ENCODE assay signal across 7 mouse cellular contexts in the genomic region with DNA sequence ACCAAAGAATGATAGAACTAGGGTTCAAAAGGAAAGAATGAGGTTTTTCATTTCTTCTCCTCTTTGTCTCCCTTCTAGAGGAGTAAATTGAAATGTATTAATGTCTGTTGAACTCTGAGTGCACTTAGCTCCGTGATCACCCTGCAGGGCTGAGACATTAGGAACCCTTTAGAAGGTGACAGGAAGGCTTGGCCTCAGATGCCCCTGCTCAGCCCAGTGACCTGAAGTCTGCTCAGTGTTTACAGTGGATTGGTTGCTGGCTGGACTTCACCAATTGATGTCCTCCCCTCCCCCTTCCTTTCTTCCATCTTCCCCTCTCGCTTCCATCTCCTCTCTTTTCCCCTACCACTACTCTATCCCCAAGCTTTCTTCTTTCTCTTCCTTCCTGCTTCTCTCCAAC.
A peak's percentile ranks its signal among the peaks of the same experiment; 100 is the strongest.
DNase-seq lines count a peak whose midpoint lies in the region; ATAC-seq and TF ChIP-seq lines count a peak whose summit lies in the region.

No protein-coding gene starts in this region.

- H3K9ac ChIP-seq in kidney, postnatal 0 days (ENCODE audit: low read depth, low read length), result no peak overlapping the region
- H3K9ac ChIP-seq in embryonic facial prominence, embryonic 14.5 days (ENCODE audit: low read depth, low read length), result no peak overlapping the region
- no peak overlapping the region for H3K9ac ChIP-seq in intestine, embryonic 16.5 days (ENCODE audit: low read depth, low read length)
- no peak overlapping the region for H3K9ac ChIP-seq in liver, embryonic 12.5 days

- H3K4me2 ChIP-seq in kidney, postnatal 0 days (ENCODE audit: low read length), result peak overlapping the region; percentile 50
- peak overlapping the region; percentile 48 for H3K4me2 ChIP-seq in embryonic facial prominence, embryonic 14.5 days (ENCODE audit: low read depth, low read length)
- no peak overlapping the region for H3K4me2 ChIP-seq in intestine, embryonic 16.5 days (ENCODE audit: low read depth, low read length)
- no peak overlapping the region for H3K4me2 ChIP-seq in liver, embryonic 12.5 days

- peak overlapping the region; percentile 21; the same call in 1 of the 2 replicates for H3K4me3 ChIP-seq in kidney, postnatal 0 days (replicated peaks; ENCODE audit: low read depth, low read length)
- peak overlapping the region; percentile 20; the same call in 1 of the 2 replicates for H3K4me3 ChIP-seq in embryonic facial prominence, embryonic 14.5 days (ENCODE audit: low read depth, low read length)
- no peak overlapping the region for H3K4me3 ChIP-seq in intestine, embryonic 16.5 days (ENCODE audit: low read length)
- H3K4me3 ChIP-seq in liver, embryonic 12.5 days, result no peak overlapping the region

- ATAC-seq in kidney, postnatal 0 days (replicated peaks; ENCODE audit: low FRiP score, low read depth), result 0 out of 2 replicates have a peak, but pooled peaks have one; percentile 40
- no peak for ATAC-seq in embryonic facial prominence, embryonic 14.5 days (ENCODE audit: low read depth)
- peak; percentile 14; the same call in 1 of the 2 replicates for ATAC-seq in intestine, embryonic 16.5 days
- no peak for ATAC-seq in liver, embryonic 12.5 days

- H3K4me1 ChIP-seq in kidney, postnatal 0 days (replicated peaks; ENCODE audit: insufficient read depth, low read length), result peaks cover 8% of the 10 kb centered on the region; the same call in 1 of the 2 replicates
- peaks cover 15% of the 10 kb centered on the region for H3K4me1 ChIP-seq in embryonic facial prominence, embryonic 14.5 days (ENCODE audit: control insufficient read depth, insufficient read depth, low read length)
- no peaks in the 10 kb centered on the region for H3K4me1 ChIP-seq in intestine, embryonic 16.5 days (ENCODE audit: control insufficient read depth, insufficient read depth, low read length)
- no peaks in the 10 kb centered on the region; the same call in 1 of the 2 replicates for H3K4me1 ChIP-seq in liver, embryonic 12.5 days

- no peak overlapping the region for H3K27ac ChIP-seq in kidney, postnatal 0 days
- no peak overlapping the region for H3K27ac ChIP-seq in embryonic facial prominence, embryonic 14.5 days (replicated peaks; ENCODE audit: low read depth, low read length)
- H3K27ac ChIP-seq in intestine, embryonic 16.5 days (ENCODE audit: low read length), result no peak overlapping the region
- H3K27ac ChIP-seq in liver, embryonic 12.5 days, result no peak overlapping the region

- no peak for TF ChIP-seq CTCF in kidney, postnatal 0 days (IDR thresholded peaks at IDR 0.05; ENCODE audit: low read depth)

- H3K9me3 ChIP-seq in kidney, postnatal 0 days (replicated peaks; ENCODE audit: low read length), result no peaks in the 10 kb centered on the region
- H3K9me3 ChIP-seq in embryonic facial prominence, embryonic 14.5 days (ENCODE audit: control insufficient read depth, low read length), result no peaks in the 10 kb centered on the region
- H3K9me3 ChIP-seq in intestine, embryonic 16.5 days (ENCODE audit: control insufficient read depth, low read length), result no peaks in the 10 kb centered on the region
- H3K9me3 ChIP-seq in liver, embryonic 12.5 days (replicated peaks), result no peaks in the 10 kb centered on the region

- no peaks in the 10 kb centered on the region for H3K36me3 ChIP-seq in kidney, postnatal 0 days (ENCODE audit: insufficient read depth, low read length)
- H3K36me3 ChIP-seq in embryonic facial prominence, embryonic 14.5 days (ENCODE audit: control insufficient read depth, insufficient read depth, low read length), result no peaks in the 10 kb centered on the region
- no peaks in the 10 kb centered on the region for H3K36me3 ChIP-seq in intestine, embryonic 16.5 days (ENCODE audit: control insufficient read depth, insufficient read depth, low read length)
- H3K36me3 ChIP-seq in liver, embryonic 12.5 days, result no peaks in the 10 kb centered on the region

- no peaks in the 10 kb centered on the region for H3K27me3 ChIP-seq in kidney, postnatal 0 days (ENCODE audit: insufficient read depth, low read length)
- H3K27me3 ChIP-seq in embryonic facial prominence, embryonic 14.5 days (replicated peaks; ENCODE audit: control insufficient read depth, insufficient read depth, low read length), result peaks cover 13% of the 10 kb centered on the region
- no peaks in the 10 kb centered on the region for H3K27me3 ChIP-seq in intestine, embryonic 16.5 days (replicated peaks; ENCODE audit: control insufficient read depth, insufficient read depth, low read length)
- peaks cover 42% of the 10 kb centered on the region for H3K27me3 ChIP-seq in liver, embryonic 12.5 days (replicated peaks)

- 11% methylated on average over 2 of the region's 2 CpGs for WGBS in kidney, postnatal 0 days
- 6% methylated on average over 2 of the region's 2 CpGs for WGBS in embryonic facial prominence, embryonic 14.5 days
- WGBS in intestine, embryonic 16.5 days, result 30% methylated on average over 2 of the region's 2 CpGs
- 16% methylated on average over 2 of the region's 2 CpGs for WGBS in liver, embryonic 12.5 days (ENCODE audit: insufficient replicate concordance)

- DNase-seq in kidney, postnatal 0 days (ENCODE audit: low spot score), result peak; percentile 25
- DNase-seq in kidney, postnatal 10 days, result no peak
- no peak for DNase-seq in embryonic facial prominence, embryonic 14.5 days (ENCODE audit: low spot score)
- peak; percentile 41 for DNase-seq in retina, embryonic 14.5 days (ENCODE audit: low spot score)
- DNase-seq in ovary, postnatal 36 days (ENCODE audit: low spot score), result no peak

Comparison
In these comparisons a context has a peak if more than half of its experiments do, and no peak if none do; other contexts are left out.
1. DNase-seq: peak in kidney, postnatal 0 days (single experiment) and retina, embryonic 14.5 days (single experiment); none in kidney, postnatal 10 days (single experiment), embryonic facial prominence, embryonic 14.5 days (single experiment) and ovary, postnatal 36 days (single experiment).
2. ATAC-seq: peak in kidney, postnatal 0 days (single experiment) and intestine, embryonic 16.5 days (single experiment); none in embryonic facial prominence, embryonic 14.5 days (single experiment) and liver, embryonic 12.5 days (single experiment).
3. H3K4me2 ChIP-seq: peak in kidney, postnatal 0 days (single experiment) and embryonic facial prominence, embryonic 14.5 days (single experiment); none in intestine, embryonic 16.5 days (single experiment) and liver, embryonic 12.5 days (single experiment).
4. H3K4me3 ChIP-seq: peak in kidney, postnatal 0 days (single experiment) and embryonic facial prominence, embryonic 14.5 days (single experiment); none in intestine, embryonic 16.5 days (single experiment) and liver, embryonic 12.5 days (single experiment).